In the genomic region with DNA sequence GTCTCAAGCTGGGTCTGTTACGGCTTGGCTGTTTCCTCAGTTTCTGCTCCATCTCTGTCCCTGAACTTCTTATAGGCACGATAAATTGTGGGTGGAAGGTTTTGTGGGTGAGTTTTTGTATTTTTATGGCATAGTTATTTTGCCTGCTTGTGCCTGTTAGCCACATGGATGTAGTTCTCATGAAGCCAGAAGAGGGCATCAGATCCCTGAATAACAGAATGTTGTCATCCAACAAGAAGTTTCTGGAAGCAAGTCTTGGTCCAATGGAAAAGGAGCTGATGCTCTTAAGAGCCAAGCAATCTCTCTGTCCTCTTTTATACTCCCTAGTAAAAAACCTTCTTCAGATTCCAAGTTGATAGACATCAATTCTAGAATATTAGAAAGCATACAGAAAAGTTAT, we compare ENCODE assay signal across 12 mouse cellular contexts. TPM values are rescaled to one million over a fixed set of nuclear protein-coding genes. Genes with fewer than 3 reads are reported as not detected.
DNase-seq lines count a peak whose midpoint lies in the region; ATAC-seq lines count a peak whose summit lies in the region.
"Had no signal": no experiment of that assay in that cellular context is flagged by ENCODE, and none has a peak within 500 bp of the region (broad histone marks: within the 10 kb centered on the region; RNA-seq: fewer than 3 reads in every experiment).

No protein-coding gene starts in this region.

- no peaks in the 10 kb centered on the region for H3K36me3 ChIP-seq in kidney, embryonic 16.5 days (ENCODE audit: insufficient read depth, low read length)
- H3K36me3 ChIP-seq: heart, embryonic 15.5 days had no signal

- H3K4me1 ChIP-seq in kidney, embryonic 16.5 days (ENCODE audit: insufficient read depth, low read length) = no peaks in the 10 kb centered on the region
- H3K4me1 ChIP-seq: heart, embryonic 15.5 days had no signal

- no peaks in the 10 kb centered on the region for H3K27me3 ChIP-seq in kidney, embryonic 16.5 days (ENCODE audit: insufficient read depth, low read length)
- H3K27me3 ChIP-seq: heart, embryonic 15.5 days had no signal

- H3K9me3 ChIP-seq in kidney, embryonic 16.5 days (ENCODE audit: low read length) = peaks cover 4% of the 10 kb centered on the region; the same call in 1 of the 2 replicates
- H3K9me3 ChIP-seq: heart, embryonic 15.5 days had no signal

- no peak overlapping the region for H3K4me2 ChIP-seq in kidney, embryonic 16.5 days (replicated peaks; ENCODE audit: low read depth, low read length)
- H3K4me2 ChIP-seq: heart, embryonic 15.5 days had no signal

- ATAC-seq in kidney, embryonic 16.5 days (ENCODE audit: low FRiP score, low TSS enrichment) = no peak

- H3K27ac ChIP-seq in kidney, embryonic 16.5 days (ENCODE audit: low read length) = no peak overlapping the region
- H3K27ac ChIP-seq: heart, embryonic 15.5 days had no signal

- no peak overlapping the region for H3K4me3 ChIP-seq in kidney, embryonic 16.5 days (ENCODE audit: low read length)
- H3K4me3 ChIP-seq: heart, embryonic 15.5 days had no signal

- WGBS in kidney, embryonic 16.5 days = 69% methylated on average over 2 of the region's 2 CpGs

- H3K9ac ChIP-seq in kidney, embryonic 16.5 days (replicated peaks; ENCODE audit: low read length) = no peak overlapping the region
- H3K9ac ChIP-seq: heart, embryonic 15.5 days had no signal

- peak; percentile 9 for DNase-seq in cerebellum, postnatal 10 days
- DNase-seq in cerebellum, postnatal 4 days (ENCODE audit: low spot score in 2 of 2) = no peak
- peak; percentile 17 for DNase-seq in kidney, adult 11 months
- peak; percentile 60 for DNase-seq in 3T3-L1 (ENCODE audit: low read depth, low spot score)
- peak; percentile 68 for DNase-seq in kidney, adult 9 months
- DNase-seq in spleen, adult 12 weeks (ENCODE audit: low spot score) = no peak
- DNase-seq in urinary bladder, adult 2 months (ENCODE audit: low spot score) = no peak
- DNase-seq: B cell, adult 2 months; cerebellum, adult 2 months; layer of hippocampus, adult 9-11 months had no signal

RNA-seq across cellular contexts. Expression of a gene that starts 2.8 kb away (rescaled TPM):
- polyA plus RNA-seq in kidney, embryonic 16.5 days (2015; fragmentation: Nextera tagmentation; extraction: Ambion mirVana) = 5.6 and 5.8 TPM in 2 replicates
- 4.7 TPM in 2 replicates for polyA plus RNA-seq in urinary bladder, adult 2 months (2012; rRNA removed)

RNA-seq across cellular contexts. Expression of a gene that starts 37.7 kb away (rescaled TPM):
- 2.1 and 2.4 TPM in 2 replicates for polyA plus RNA-seq in kidney, embryonic 16.5 days (2015; fragmentation: Nextera tagmentation; extraction: Ambion mirVana)
- polyA plus RNA-seq in urinary bladder, adult 2 months (2012; rRNA removed) = 0.06 and 0.25 TPM in 2 replicates
- polyA plus RNA-seq: cerebellum, adult 2 months had no signal

RNA-seq across cellular contexts. Expression of a gene that starts 40.3 kb away (rescaled TPM):
- polyA plus RNA-seq in kidney, embryonic 16.5 days (2015; fragmentation: Nextera tagmentation; extraction: Ambion mirVana) = 50.5 and 52.9 TPM in 2 replicates
- polyA plus RNA-seq in urinary bladder, adult 2 months (2012; rRNA removed) = 0.44 and 0.48 TPM in 2 replicates
- polyA plus RNA-seq: cerebellum, adult 2 months had no signal

Comparison
In these comparisons a context has a peak if more than half of its experiments do, and no peak if none do; other contexts are left out.
1. DNase-seq: peak in cerebellum, postnatal 10 days (2 of 2), kidney, adult 11 months (single experiment), 3T3-L1 (single experiment) and kidney, adult 9 months (single experiment); none in cerebellum, postnatal 4 days (0 of 2), spleen, adult 12 weeks (single experiment) and urinary bladder, adult 2 months (single experiment).
2. RNA of a gene that starts 40.3 kb away (polyA plus RNA-seq): 50.5 to 52.9 TPM in kidney, embryonic 16.5 days; 0.44 to 0.48 TPM in urinary bladder, adult 2 months; every median in the first group is over 10 times any median in the second.